Mouse (Mus musculus) common myeloid progenitor, adult 5-6 weeks (primary cell): ENCODE measurements around the gene Kalrn. TPM values are rescaled to one million over a fixed set of nuclear protein-coding genes. Genes with fewer than 3 reads are reported as not detected.
A peak's percentile ranks its signal among the peaks of the same experiment; 100 is the strongest.

ENCODE experiments used
- ATAC-seq: replicated peaks from 2 replicates; pipeline ENCODE4 v1.8.0; 2016; ENCODE audit warnings: low read depth, mild to moderate bottlenecking, moderate TSS enrichment, inconsistent platforms; ENCODE audit not compliant: poor library complexity, severe bottlenecking
- total RNA-seq: library from RNA; stranded (forward); fragments of 200-1000, 187-1606 nt; gene quantifications from 2 replicates; pipeline ENCODE4 v1.2.3, GENCODE M21; 2017

Gene Kalrn
- 6.5 and 7.3 TPM in 2 replicates for total RNA-seq

GRCm38 (mm10) chr16:34573151-34573802, at the start of gene Kalrn:
TSS of gene Kalrn (minus strand) at chr16:34573532.
- peak; percentile 96 for ATAC-seq

GRCm38 (mm10) chr16:34614021-34614420, 40.7 kb upstream of the Kalrn start:
- ATAC-seq, result no peak

- ATAC-seq, result no peak
Measured at GRCm38 (mm10) chr16:34610137-34610536, 36.8 kb upstream of the Kalrn start.

- no peak for ATAC-seq
Measured at GRCm38 (mm10) chr16:34605679-34606078, 32.3 kb upstream of the Kalrn start.

- ATAC-seq, result no peak
Measured at GRCm38 (mm10) chr16:34603854-34604253, 30.5 kb upstream of the Kalrn start.

GRCm38 (mm10) chr16:34603076-34603475, 29.7 kb upstream of the Kalrn start:
- no peak for ATAC-seq

GRCm38 (mm10) chr16:34601954-34602353, 28.6 kb upstream of the Kalrn start:
- ATAC-seq, result no peak

GRCm38 (mm10) chr16:34595294-34595693, 22.0 kb upstream of the Kalrn start:
- no peak for ATAC-seq

GRCm38 (mm10) chr16:34594597-34595262, 21.4 kb upstream of the Kalrn start:
- ATAC-seq, result no peak

- ATAC-seq, result no peak
Measured at GRCm38 (mm10) chr16:34592696-34593095, 19.4 kb upstream of the Kalrn start.

- no peak for ATAC-seq
Measured at GRCm38 (mm10) chr16:34591934-34592333, 18.6 kb upstream of the Kalrn start.

GRCm38 (mm10) chr16:34579671-34580326, 6.5 kb upstream of the Kalrn start:
- no peak for ATAC-seq

GRCm38 (mm10) chr16:34573856-34574491, 642 bp upstream of the Kalrn start:
- ATAC-seq, result no peak

- ATAC-seq, result no peak
Measured at GRCm38 (mm10) chr16:34572406-34573150, 754 bp downstream of the Kalrn start.

- 0 out of 2 replicates have a peak, but pooled peaks have one; percentile 30 for ATAC-seq
Measured at GRCm38 (mm10) chr16:34571931-34572405, 1.4 kb downstream of the Kalrn start.

- ATAC-seq, result no peak
Measured at GRCm38 (mm10) chr16:34569897-34570296, 3.4 kb downstream of the Kalrn start.

GRCm38 (mm10) chr16:34568831-34569230, 4.5 kb downstream of the Kalrn start:
- no peak for ATAC-seq

GRCm38 (mm10) chr16:34563593-34564280, 9.6 kb downstream of the Kalrn start:
- ATAC-seq, result no peak

GRCm38 (mm10) chr16:34561734-34562135, 11.6 kb downstream of the Kalrn start:
- no peak for ATAC-seq
